Mouse (Mus musculus) monocyte, adult 5-6 weeks (primary cell): ENCODE measurements around the gene Kif21b. TPM values are rescaled to one million over a fixed set of nuclear protein-coding genes. Genes with fewer than 3 reads are reported as not detected.

Experiments used
- ATAC-seq: fragments of 153-309, 156-312 bp; replicated peaks from 2 replicates; pipeline ENCODE4 v1.8.0; 2017; ENCODE audit warnings: mild to moderate bottlenecking; ENCODE audit not compliant: low TSS enrichment, insufficient number of reproducible peaks, severe bottlenecking, poor library complexity, low FRiP score
- total RNA-seq: library from RNA; stranded (forward); fragments of 200-1000, 200-491, 200-594 nt; gene quantifications from 3 replicates; pipeline ENCODE4 v1.2.3, GENCODE M21; 2017

The Kif21b gene
- total RNA-seq, 1 experiment from 2014 or later = 77.9 TPM

DNA sequence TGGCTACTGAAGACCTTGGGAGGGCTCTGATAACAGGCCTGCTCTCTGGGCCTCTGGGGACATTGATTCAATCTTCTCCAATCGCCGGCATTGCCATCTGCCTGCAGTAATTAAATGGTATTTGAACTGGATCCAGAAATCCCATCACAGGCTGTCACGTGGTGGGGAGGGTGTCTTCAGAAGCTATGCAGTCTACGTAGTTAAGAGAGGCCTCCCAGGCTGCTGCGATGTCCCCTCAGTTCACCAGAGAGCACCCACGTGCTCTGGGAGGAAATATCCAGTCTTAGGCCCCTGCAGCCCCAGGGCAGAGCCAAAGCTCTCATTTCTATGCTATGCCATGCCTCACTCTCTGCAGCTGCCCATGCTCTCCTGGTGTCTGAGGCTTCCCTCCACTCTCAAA is 11.1 kb downstream of the Kif21b start:
- ATAC-seq = no peak

DNA sequence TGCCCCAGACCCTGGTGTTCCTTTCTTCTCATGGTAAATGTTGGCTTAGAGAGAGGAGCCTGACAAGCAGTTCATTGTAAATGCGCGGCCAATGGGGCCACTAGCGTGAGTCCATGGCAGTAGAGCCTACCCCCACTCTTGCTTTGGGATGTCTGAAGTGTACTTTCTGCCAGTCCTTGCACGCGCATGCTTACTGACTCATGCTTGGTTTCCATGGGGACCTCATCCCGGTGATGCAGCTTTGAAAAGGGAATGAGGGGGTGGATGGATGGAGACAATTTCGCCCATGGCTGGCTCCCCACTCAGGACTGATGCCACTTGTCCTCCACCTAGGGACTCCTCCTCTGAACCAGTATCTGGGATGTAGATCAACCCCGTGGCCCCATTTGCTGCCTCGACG is 12.3 kb downstream of the Kif21b start:
- no peak for ATAC-seq

DNA sequence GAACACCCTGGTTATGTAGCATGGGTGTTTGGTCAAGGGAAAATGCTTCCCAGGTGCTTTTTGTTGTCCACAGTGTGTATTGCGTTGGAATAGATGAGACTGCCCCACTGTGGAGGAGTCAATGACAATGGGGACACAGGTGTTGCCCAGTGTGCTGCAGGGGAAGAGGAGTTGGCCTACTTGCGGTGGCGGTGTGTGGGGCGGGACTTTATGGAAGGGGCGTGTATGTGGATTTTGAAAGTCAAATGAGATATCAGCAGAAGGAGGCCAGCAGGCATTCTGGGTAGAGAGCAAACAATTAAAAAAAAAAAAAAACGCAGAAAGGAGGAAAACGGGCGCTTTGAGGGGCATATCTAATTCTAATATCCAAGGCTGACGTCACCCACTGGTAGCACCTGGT is 18.5 kb downstream of the Kif21b start:
- no peak for ATAC-seq

DNA sequence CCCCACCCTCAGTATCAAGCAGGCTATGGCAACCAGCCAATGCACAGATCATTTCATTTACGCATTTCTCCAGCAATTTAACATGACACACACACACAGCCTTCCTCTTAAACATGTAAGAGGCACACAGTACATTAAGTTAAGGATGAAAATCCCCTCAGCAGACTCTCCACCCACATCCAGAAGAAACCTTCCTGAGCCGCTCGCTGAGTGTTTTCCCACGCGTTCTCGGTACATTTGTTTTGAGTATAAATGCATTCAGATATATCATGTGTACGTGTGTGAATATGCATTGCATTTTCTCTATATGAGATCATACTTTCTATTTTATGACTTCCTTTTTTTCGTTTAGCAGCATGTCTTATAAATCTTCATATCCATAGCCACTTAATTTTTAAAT is 20.2 kb downstream of the Kif21b start:
- no peak for ATAC-seq

DNA sequence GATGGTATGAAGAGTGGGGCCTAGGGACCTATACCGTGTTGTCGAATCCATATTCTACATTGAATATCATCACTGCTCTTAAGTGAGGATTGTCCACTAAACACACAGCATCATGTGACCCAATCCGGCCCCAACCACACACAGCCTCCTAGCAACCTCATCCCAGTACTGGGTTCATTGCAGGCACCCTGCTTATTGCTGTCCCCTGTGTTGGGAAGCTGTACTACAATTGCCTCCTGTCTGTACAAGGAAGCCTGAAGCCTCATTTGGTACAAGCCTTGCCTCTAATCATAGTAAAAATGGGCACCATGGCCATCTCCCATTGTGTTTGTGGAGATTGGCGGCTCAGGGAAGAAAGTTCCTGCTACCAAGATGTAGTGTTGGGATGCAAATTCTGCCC is 25.1 kb downstream of the Kif21b start:
- ATAC-seq = no peak

DNA sequence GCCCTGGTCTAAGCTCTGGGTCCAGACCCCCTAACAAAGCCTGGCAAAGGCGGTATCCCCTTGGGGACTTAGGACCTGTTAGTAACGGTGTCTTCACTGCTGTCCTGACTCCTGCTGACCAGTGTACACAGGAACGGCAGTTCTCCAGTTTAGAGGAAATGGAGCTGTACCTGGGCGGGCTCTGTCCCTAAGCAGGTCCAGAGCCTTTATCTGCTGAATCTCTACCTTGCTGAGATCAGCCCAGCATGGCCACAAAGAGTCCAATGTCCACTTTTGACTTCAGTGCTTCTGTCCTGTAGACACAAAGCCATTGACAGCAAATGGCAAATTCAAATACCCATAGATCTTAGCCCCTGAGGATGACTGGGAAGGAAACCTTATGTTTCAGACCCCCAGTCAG is 25.8 kb downstream of the Kif21b start:
- ATAC-seq = no peak

DNA sequence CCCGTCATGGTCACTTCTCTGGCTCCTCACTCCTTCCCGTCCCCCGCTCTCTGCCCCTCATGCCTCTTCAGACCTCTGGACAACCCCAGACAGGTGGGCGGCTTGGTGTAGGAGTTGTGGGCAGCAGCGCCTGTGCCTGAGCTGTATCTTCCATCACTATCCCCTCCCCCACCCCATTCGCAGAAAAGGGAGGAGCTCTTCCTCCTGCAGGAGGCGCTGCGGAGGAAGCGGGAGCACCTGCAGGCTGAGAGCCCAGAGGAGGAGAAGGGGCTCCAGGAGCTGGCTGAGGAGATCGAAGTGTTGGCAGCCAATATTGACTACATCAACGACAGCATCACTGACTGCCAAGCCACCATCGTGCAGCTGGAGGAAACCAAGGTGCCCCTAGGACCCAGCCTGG is 28.6 kb downstream of the Kif21b start:
- no peak for ATAC-seq

DNA sequence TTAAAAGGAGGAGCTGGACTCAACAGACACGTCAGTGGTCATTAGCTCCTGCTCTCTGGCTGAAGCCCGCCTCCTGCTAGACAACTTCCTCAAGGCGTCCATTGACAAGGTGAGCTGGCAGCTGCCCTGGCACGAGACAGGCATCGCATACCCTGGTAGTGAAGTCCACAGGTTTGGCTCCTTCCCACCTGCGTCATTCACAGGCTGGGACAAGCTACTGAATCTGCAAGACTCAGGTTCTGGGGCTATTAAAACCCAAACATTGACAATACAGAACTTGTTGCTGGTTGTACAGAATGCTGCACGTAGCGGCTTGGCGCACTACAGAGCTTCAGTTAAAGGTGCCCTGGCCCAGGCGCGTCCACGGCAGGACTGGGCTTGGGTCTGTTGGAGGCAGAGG is 29.1 kb downstream of the Kif21b start:
- ATAC-seq = no peak

DNA sequence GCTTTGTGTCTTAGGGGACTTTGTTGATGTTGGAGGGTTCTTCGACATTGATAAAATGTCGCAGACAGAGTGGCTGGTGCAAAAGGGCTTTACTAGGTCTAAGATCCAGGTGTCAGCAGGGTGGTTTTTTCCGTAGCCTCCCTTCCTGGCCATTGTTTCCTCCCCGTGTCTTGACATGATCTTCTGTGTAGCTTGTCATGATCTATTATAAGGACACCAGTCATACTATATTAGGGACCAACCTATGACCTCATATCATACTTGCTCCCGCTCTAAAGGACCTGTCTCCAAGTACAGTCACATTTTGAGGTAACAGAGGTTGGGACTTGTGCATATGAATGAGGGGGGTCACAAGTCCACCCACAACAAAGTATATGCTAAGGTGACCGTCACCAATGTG is 29.7 kb downstream of the Kif21b start:
- ATAC-seq = no peak

DNA sequence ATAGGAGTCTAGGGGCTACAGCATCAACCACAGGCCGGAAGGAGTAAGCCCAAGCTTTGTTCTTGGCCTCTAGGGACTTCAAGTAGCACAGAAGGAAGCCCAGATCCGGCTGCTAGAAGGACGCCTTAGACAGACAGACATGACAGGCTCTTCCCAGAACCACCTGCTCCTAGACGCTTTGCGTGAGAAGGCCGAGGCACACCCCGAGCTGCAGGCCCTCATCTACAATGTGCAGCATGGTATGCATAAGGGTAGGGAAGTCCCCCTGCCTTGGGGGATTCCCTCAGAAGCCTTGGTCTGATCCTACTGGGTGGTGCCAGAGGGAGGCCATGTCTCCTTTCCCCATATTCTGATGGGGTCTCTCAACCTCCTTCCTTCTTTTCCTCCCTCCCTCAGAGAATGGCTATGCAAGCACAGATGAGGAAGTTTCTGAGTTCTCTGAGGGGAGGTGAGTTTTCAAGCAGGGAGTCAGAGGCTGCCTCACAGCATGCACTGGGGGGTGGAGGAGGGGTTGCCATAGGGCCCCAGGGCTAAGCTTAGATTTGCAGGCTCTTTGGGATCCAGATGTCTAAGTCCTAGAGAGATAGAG is 30.2 kb downstream of the Kif21b start:
- ATAC-seq = no peak

DNA sequence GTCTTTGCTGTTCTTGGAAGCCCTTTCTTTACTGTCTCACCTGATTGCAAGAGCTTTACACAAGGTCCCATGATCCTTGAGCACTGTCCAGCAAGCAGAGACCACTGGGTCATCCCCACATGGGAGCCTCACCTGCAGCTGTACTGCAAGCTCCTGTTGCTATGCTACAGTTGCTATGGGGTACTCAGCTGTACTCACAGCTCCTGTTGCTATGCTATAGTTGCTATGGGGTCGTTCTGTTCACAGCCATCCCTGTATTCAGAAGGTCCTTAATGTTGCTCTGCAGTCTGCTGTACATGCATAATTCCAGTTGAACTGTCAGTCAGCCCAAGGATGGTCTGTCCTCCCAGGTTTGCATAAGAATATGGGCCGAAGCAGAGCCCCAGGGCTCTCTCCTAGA is 34.2 kb downstream of the Kif21b start:
- no peak for ATAC-seq

DNA sequence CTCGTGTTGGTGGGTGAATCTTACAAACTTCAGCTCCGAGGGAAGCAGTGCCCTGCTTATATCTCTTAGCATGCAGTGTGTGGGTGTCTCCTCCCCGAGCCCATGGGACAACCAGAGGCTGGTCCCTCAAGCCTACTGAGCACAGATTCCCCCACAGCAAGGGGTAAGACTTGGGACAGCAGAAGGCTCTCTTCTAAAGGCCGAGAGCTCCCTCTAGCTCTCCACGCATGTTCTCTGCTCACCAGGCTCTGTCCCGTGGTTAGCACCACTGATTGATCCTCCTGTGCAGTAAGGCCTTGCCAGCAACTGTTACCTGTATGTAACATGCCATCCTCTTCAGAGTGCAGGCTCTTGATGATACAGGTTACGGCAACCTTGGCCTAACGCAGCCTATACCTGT is 36.5 kb downstream of the Kif21b start:
- no peak for ATAC-seq

DNA sequence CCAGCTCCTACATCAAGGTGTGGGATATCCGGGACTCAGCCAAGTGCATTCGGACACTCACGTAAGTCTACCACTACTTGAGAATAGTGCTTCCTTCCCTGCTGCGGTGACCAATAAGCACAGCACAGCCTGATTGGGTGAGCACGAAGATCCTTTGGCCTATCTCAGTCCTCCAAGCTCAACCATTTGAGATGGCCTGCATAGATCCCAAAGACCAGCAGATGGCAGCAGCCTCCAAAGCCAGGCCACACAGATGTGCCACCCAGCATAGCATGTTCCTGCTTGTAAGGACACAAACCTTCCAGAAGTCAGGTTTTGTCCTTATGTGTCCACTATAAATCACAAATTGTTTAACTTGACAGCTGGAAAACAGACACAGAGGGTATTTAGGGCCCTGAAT is 38.9 kb downstream of the Kif21b start:
- ATAC-seq = peak; percentile 52

DNA sequence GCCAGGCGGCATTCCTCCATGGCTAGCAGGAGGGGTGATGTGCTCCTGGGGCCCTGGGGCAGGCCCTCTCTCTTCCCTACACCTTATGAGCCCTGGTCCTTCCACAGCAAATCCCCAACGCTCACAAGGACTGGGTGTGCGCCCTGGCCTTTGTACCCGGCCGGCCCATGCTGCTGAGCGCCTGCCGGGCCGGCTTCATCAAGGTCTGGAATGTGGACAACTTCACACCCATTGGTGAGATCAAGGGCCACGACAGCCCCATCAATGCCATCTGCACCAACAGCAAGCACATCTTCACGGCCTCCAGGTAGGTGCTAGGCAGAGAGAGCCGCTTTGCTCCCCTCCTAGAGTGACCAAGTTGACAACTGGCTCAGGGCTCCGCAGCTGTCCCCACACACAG is 41.5 kb downstream of the Kif21b start:
- no peak for ATAC-seq

DNA sequence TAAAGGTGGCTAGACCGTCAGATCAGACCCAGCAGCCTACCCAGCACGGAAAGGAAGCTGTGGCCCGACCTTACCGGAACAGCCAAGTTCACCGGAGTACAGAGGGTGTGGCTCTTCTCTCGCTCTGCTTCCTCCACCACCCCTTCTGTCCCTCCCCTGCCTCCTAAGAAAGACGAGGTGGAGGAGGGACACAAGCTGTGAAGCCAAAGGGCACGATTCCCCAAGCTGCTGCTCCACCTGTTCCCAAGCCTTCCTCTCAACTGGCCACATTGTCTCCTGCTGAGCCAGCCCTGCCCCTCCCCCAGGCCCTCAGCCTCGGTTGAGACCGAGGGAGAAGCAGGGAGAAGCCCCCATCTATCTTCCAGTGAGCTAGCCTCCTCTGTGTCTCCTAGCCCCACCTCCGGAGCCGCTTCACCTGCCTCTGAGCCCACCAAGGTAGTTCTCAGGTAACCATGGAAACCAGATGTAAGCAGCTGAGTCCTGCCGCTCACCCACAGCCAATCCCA is 43.0 kb downstream of the Kif21b start:
- ATAC-seq = no peak

DNA sequence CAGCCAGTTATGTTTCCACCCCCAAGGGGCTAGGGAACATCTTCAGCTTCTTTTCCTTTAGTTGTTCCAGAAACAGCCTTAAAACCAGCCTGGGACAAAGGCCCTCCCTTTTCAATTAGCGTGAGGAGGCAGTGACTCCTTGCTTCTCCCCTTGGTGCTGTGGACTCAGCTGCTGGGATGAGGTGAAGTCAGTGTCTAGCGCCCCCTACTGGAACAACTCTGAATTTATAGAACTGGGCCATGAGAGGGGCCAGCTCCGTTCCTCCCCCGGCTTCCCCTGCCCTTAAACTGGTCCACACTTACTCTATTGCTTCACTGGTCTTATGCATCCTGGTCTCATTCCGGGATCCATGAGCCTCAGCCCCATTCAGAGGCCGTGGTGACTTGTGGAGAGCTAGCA is 44.0 kb downstream of the Kif21b start:
- ATAC-seq = peak; percentile 32; the same call in 1 of the 2 replicates

DNA sequence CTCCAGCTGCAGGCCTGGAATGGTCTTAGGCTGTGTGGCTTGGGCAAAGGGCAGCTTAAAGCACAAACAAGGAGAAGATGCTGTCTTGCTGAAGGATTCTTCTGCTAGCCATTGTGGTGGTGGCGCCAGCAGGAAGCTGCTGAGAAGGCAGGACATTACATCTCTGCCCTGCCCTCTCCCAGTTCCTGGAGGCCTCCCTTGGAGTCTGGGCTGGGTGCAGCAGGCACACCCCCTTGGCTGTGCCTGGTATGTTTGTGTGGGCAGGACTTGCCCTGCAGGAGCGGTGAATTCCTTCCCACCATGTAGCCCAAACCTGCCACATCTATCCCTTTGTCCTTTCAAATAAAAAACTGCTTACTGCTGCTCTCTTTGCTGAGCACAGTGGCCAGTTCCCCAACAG is 45.9 kb downstream of the Kif21b start:
- ATAC-seq = no peak

DNA sequence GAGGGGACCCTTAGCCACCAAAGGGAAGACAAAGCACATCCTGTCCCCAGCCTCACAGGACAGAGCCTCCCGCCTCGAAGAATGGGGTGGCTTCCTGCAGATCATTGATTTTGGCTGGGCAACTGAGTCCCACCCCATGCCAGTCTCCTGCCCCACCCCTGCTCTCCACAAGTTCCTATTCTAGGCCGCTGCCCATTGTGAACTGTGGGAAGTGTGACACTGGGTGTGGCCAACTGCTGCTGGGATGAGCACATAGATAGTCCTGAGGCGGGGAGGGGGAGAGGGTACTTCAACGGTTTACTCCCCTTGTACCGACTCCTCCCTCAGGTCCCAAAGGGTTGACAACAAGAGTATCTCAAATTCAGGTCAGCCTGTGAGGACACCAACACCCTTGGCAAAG is 47.6 kb downstream of the Kif21b start:
- ATAC-seq = no peak

DNA sequence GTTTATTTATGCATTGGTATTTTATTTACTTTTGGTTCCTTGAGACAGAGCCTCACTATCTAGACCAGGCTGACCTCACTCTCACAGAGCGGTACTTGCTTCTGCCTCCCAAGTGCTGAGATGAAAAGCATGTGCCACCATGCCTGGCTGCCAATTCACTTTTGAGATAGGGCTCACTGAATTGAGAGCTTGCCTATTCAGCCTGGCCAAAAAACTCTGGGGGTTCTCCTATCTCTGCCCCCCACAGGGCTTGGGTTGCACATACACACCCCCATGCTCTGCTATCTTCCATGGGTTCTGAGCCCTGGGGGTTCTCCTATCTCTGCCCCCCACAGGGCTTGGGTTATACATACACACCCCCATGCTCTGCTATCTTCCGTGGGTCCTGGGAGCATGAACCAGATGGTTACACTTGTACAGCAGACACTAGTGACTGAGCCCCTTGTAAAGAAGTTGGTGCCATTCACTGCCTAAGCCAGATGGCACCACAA is 48.4 kb downstream of the Kif21b start:
- no peak for ATAC-seq

DNA sequence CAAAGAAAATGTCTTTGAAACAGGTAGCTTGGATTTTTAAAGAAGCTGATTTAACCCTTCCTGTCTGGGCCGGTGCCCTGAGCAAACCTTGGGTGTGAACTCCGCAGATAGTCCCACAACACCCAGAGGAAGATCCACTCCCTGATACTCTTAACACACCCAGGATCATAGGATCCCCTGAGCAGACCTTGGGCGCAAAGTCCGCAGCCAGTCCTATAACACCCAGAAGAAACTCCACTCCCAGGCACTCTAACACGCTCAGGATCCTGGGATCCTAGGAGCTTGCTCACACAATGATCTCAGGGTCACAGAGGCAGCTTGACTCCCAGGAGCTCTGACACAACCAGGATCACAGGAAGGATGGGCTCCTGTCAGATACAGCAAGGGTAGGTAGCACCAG is 58.8 kb downstream of the Kif21b start:
- no peak for ATAC-seq

DNA sequence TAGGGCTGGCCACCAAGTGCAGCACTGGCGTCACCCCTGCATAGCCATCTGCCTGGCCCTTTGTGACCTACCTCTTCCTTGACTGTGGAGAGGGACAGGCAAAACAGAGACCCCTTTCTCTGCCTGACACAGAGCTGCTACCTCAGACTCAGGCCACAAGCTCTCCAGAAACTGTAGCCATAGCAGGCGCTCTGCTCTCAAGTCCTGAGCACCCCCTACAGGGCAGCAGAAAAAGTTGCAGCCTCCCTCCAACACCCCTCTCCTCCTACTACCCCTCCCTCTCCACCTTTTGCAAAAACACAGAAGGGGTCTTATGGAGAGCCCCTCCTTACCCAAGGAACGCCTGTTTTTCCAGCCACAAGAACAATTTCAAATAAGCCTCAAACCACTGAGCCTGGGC is 81.6 kb downstream of the Kif21b start, which contains the start of gene Mroh3:
TSS of gene Mroh3 (minus strand) at position 26 of the 400 bp plus-strand sequence.
- no peak; the same call in 1 of the 2 replicates for ATAC-seq
